Mouse (Mus musculus) frontal cortex, postnatal 14 days (tissue): ENCODE data around the gene Npnt.

Source experiments
- DNase-seq, 2 experiments: peaks; one replicate each; pipeline ENCODE4 v3.0.0; 2022; ENCODE audit warnings: low spot score in 2 of 2

Gene Npnt

DNA sequence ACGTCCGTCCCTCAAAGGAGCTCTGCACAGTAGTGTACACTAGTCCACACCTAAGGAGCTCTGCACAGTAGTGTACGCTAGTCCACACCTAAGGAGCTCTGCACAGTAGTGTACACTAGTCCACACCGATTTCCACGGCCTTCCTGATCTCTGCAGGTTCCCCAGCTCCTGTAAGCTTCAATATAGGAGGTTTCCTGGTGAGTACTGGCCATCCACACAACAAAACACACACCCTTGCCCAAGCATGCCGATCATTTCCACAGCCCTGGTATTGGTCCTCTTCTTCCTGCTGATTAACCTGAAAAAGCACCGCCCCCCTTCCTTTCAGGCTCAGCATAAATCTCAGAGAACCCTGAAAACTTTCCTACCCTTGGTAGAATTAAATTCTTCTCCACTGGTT, 57.6 kb downstream of the Npnt start:
- no peak for DNase-seq

DNA sequence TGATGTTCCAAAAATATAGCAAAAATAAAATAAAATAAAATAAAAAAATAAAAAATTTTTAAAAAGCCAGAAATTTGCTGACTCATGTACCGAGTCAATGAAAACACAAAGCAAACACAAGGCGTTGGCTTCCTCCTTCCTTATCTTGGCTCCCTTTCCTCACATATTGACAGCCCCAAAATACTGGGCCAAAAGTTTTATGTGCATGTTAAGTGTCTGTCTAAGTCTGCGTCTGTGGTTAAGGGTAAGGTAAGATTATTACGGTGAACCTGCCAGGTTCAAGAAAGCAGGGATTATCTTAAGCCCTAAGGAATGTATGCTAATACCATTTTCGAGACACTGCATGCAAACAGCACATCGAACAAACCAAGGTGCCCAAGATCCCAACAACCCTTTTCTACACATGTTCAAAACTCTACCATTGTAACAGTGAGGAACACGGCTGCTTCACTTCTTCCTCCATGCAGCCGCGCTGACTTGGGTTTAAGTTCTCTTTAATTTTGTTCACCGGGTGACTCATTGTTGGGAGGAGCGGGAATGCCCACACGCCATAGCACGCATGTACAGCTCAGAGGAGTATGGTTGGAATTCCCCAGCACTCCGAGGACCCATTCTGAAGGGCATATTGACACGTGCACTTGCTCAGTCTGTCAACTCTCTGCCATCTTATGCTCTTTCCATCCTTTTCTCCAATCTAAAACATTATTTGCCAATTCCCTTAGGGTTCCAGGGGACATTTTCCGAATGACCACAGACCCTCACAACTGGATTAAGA, 62.8 kb downstream of the Npnt start:
- no peak for DNase-seq

DNA sequence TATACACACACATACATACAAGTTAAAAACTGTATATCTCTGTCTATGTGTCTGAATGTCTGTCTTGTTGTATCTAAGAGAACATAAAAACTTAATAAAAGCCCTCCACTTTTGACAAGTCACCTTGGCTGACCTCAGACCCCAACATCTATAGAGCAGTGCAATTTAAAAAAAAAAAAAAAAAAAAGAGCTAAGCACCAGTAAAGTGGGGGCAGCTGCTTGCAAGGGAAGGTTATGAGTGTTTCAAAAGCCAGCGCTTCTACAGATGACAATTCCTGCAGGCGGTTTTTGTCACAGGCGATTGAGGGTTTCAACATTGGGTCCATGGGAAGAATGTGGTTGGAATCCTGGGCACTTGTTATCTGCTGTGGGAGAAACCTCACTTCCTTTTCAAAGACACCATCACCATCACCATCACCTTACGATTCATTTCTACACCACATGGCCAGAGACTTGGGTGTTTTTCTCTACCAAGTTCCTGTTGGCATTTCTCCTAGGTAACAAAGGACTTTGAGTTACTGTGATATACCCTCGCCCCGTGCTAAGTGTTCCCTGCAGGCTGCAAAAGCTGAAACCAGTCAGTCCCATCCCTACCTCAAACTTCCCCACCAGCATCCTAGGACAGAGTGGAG, 63.6 kb downstream of the Npnt start:
- no peak for DNase-seq

DNA sequence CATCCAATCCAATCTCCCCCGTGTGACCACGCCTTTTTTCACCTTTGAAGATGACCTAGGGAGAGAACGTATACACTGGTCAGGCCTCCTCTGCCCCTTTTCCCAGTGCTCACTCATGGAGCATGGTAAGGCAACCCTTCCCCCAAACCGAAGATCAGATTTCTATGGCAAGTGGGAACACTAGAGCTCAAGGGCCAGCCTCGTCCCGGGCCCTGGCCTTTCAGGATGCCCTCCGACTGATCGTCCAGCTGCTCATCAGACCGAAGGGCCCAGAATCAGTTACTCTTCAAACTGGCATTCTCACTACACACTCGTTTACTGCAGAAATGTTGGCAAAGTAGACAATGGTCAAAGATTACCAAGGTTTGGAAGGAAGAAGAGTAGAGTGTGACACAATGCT, 65.6 kb downstream of the Npnt start:
- DNase-seq: no peak

DNA sequence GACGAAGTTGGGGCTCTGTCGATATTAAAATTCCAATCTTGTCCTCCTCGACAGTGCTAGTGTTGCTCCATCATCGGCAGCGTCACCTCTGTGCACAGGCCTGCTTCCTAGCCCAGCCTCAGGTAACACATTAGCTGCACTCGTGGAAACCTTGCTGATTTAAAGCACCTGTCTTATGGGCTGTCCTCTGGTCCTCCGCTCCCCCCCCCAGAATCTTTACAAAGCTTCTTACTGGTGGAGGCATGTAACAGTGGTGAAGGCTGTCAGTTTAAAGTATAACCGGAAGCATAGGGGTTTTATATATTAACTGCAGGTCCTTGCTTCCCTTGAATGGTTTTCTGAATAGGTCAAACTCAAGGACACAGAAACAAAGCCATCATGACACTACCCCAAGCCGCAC, 66.8 kb downstream of the Npnt start:
- DNase-seq: no peak

DNA sequence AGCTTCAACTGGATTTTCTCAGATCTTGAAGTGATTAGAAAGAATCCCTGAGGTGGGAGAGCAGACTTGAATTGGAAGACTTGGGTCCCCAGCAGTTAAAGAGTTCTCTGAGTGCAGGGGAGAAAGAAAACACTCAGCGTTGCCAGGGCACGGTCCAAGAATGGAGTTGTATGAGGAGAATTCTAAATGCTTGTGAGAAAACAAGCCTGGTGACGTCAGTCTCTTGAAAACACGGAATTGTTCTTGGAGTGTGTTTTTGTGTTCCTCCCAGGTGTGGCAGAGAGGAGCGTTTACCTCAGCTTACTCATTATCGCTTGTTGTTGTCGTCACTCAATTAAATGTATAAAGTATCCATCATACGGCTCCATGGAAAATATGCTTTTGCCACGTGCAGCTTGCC, 69.3 kb downstream of the Npnt start:
- no peak for DNase-seq

DNA sequence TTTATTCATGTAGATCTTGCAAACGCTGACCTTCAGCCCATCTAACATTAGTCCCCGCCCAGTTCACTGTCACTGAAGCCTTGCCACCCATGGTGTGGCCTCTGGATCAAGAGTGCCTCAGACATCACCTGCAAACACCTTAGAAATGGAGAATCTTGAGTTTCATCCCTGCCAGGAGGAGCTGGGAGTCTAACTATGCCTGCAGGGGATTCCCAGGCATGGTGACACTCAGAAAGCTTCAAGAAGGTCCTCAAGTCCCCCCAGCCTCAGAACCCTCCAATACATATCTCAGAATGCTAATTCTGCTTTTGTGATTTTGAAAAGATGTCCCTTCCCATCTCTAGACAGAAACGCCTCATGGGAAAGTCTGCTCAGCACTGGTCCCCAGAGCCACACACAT, 69.7 kb downstream of the Npnt start:
- no peak for DNase-seq

DNA sequence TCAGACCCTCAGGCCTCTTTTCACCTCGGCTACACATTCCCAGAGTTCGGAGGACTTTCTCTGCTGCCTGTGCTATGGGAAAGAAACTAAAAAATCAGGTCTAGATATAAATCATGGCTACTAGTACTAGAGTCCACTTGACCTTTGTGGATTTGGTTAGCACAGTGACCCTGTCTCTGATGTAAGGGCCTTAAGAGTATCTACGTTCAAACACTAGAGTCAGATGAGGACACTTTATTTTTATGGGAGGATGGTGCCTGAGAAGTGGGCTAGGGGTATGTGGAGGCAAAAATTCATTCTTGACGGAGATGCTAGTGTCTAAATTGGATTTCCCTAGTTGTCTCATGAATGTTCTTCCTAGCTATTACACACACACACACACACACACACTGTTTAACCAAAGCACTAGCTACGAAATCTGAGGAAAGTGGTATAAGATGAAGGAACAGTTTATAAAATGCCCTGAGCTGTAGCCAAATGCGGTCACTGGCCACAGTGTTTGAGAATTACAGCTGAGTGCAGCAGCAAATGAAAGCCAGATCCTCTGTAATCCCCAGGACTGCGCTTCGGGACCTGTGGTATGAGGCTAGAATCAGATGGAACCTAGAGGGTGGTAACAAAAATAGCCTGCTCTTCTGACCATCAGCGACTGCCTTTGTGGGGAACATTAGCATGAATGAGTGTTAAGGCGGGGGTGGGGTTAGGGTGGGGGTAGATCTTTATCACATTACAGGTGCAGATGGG, 73.0 kb downstream of the Npnt start:
- no peak for DNase-seq

DNA sequence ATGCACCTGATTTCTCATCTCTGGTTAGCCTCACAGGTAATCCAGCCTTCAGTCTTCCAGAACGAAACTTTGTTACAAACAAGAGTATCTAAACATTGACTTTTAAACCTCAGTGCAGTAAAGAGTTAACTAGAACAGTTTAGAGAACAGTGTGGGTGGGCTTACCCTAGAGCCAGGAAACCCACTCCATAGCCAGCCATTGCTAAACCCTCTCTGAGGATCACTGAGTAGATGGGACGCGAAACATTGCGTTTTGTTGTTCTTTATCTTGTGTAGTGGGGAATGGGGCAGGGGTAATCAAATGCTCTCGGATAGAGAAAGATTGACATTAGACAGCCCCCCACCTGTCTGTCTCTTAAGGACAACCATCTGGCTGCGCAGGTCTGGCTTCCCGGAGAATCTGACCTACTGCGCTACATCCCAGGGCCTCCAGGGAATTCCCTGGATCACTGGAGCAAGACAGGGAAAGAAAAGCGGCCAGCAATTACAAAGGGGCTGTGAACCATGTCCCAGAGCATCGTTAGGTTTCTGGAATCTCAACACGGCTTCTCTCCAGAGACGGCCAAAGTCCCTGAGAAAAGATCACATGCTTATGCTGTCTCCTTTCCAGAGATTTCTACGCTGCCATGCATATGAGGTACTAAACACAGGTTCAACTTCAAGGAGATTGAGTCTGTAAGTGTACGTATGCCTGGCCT, 73.9 kb downstream of the Npnt start:
- DNase-seq: no peak

DNA sequence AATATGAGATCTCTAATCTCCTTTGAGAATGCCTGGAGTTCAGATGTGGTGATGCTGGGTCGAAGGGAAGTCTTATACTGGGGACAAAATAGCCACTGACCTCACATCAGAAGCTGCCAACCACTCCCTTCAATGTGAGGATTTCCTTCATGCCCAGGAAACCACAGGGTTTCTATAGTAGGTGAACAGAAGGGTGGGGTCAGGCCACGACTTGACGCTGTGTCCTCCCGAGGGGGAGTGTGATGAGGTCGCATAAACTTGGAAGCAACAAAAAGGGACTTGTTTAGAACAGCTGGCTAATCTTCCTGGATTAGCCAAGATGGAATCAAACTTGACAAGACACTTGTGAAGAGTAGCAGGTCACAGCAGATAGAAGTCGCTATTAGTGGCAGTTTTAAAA, 76.8 kb downstream of the Npnt start:
- DNase-seq: no peak

DNA sequence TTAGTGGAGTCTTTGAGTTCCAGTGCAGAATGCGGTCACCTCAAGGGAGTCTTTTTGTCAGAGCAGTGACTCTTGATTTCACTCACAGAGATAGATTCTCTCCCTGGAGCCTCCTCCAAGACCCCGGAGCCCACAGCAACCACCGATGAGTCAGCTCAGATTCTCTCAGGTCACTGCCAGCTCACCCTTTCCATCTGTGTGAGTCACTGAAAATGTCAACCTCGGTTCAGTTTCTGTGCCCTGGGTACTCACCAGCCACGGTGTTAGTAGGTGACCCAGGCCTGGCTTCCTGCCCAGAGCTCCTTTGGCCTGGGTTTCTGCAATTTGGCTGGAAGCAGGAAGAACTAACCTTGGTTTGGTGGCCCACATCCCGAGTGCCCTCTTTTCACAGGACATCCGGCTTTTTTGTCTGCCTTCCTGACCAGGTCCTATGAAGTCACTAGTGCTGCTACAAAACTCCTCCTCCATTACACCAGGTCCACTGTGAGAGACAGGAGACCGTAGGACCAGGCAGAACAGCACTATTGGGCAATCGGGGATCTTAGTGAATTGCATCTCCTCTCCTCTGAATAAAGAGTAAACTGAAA, 78.7 kb downstream of the Npnt start:
- no peak for DNase-seq

DNA sequence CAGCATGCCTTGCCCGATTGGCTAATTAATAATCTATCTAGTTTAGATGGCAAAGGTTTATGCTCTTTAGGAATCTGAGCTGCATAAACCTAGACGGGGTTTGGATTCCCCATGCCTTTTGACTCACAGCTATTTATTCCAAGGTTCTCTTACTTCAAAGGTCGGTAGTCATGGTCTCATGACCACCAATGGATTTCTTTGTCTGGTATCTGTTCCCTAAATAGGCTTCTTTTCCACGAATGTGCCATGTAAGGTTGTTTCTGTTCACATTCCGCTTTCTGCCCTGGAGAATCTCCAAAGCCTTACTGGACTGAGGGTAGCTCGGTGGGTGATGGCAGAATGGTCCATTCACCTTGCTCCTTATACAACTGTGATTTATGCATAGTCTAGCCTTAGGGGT, 80.0 kb downstream of the Npnt start:
- no peak for DNase-seq

DNA sequence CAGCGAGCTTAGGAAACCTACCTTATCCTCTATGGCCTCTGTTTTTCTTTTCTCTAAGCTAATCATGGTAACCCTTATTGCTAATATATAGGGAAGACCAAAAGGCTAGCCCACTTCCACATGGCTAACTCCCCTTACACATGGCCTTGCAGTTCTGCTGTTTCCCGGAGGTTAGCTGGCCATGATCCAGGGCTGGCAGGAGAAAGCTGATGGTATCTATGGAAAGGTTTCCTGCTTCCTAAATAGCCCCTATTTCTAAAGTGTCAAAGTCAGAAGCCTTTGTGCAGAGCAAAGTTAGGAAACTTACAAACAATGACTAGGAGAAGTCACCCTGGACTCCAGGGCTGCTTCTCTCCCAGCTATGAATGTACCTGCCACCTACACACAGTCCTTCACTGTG, 81.3 kb downstream of the Npnt start:
- DNase-seq: no peak

DNA sequence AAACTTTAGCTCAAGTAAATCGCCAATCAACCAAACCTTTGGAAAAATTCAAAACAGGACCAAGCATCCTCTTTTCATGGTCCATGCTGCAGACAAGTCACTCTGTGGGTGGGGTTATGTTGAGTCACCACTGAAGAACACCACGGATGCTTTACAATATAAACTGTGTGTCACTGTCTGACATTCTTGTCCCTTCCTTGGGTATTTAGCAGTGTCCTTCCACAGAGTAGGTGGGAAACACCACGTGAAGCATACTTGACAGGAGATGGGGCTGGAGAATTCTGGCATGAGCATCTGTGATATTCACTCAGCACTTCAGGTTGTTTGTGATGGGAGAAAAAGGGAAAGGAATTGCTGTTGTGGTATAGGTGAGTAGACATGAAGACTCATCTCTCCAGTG, 83.1 kb downstream of the Npnt start:
- no peak for DNase-seq

DNA sequence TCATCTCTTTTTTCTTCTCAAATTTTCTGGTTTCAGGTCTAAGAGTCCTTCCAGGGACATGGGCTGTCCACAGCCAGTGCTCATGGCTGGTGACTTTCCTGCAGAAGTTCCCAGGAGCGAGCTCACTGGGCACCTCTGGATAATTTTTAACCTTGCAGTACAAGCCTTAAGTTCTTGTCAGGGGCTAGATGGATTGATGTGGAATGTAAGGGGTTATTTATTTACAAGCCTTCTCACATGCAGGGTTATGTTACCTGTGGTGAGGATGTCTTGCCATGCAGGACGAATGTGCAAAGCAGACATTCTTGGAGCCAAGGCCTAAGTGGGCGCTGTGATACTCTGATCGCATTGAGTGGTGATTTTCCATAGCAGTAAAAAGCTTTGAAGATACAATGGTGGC, 84.5 kb downstream of the Npnt start:
- no peak for DNase-seq

DNA sequence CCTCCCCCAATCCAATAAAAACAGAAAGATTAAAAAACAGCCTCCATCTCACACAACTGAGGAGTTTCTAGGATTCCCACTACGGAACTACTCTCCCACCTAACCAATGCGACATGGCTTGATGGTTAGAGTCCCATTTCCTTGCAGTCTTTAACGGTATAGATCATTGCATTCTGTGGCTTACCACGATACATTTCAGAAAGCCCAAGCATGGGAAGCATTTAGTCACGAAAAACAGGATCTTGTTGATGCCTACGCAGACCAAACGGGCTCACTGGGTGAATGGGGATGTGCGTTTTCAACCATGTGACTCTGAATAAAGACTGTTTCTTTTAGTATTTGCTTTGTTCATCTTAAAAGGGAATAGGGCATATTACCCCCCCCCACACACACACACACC, 85.1 kb downstream of the Npnt start:
- DNase-seq: no peak

DNA sequence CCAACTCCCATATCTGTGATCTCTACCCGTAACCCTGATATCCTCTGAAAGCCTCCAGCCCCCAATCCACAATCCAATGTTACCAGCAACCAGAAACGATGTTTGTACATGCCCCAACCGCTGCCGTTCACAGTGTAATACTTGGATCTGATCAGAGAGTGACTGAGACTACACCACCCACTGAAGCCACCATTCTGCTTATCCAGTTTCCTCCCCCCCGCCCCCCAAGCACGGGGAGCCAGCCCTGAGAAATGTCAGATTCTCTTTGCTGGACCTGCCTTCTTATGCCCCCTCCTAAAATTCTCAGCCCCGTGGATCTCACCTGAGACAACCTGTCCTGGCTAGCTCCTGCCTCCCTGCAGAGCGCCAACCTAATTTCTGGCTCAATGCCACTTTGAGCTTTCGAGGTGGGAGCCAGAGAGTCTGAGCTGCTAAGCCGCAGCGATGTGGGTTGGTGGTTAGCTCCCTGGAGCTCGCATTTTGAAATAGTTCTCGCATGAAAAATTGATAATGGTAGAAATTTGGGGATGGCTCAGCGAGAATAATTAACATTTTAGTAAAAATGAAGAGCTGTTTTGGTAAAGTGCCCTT, 85.7 kb downstream of the Npnt start:
- DNase-seq: no peak

DNA sequence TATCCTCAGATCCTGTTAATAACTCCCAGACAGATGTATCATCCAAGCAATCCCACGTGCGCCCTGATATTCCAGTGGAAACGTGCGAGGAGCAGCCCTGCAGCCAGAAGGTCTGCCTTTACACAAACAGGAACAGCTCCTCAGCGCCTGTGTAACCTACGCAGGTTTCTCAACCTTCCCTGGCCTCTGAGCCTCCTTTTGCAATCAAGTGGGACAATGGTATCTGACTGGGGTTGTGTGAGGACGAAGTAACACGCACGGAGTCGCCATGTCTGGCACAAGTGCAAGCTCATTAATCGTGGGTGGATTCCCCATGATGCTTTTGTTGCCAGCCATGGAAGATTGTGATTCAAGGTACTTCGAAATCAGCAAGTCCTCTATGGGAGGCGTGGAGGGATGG, 86.2 kb downstream of the Npnt start:
- DNase-seq: no peak

DNA sequence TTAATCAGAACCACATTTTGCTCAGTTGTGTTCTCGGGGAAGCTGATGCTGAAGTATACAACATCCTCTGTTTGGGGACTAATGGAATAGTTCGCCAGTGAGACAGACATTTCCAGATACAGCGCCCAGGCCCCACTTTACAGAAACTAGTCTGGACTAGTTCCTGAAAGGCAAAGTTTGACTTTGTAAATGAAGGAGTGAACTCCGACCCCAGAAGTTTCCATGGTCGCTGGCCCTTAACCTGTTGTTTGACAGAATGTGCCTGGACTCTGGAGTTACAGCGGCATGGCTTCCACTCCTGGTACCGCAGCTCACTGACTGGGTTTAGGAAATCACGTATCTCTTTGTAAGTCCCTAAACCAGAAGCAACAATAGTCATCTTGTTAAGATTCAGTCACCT, 89.3 kb downstream of the Npnt start:
- DNase-seq: no peak

DNA sequence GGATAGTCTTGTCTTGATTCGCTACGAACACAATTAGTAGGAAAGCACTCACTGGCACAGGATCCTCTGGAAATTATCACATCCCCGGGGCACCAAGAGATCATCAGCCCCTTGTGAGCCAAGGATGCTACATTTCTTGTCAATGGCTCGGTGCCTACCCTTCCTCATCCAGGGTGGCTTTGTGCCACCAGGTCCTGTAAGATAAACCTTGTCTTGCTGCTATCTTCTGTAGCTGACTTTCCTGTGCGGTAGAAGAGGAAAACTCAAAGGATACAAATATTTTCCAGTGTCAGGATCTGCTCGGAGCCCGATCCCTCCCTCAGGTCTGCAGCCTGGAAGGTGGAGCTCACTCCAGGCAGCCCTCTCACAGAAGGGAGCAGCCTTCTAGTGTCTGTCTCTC, 90.5 kb downstream of the Npnt start:
- no peak for DNase-seq

DNA sequence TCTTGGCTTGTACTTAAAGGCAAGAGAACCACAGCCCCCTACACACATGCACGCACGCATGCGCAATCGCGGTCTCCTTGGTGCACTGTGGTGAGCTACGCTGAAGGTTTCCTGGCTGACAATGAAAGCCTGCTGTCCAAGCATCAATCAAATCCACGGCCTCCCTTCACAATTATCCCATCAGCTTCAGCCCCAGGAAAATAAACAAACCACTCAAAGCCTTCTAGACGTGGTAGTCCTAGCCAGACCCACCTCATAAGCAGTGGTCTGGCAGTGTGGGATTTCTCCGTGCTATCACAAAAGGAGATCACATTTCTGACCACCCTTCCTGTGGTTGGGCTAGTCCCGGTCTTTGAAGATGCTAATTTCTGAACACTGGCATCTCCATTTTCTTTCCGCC, 91.2 kb downstream of the Npnt start:
- no peak for DNase-seq

DNA sequence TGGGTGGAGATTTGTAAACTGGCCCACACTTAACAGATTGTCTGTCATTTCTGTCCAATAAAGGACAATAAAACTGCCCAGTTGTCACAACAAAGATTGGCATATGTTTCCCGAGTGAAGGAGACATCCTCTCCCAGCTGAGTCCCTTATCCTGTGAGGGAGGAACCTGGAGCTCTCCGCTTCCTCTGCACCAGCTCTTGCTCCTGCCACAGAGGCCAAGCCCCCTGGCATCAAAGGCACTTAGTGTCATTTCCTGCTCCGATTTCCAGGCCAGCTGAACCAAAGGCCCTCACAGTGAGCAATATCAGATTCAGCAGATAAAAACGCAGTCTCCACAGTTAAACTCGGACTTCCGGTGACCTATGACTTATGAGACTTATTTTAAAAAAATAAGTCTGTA, 93.4 kb downstream of the Npnt start:
- no peak for DNase-seq
